Mouse (Mus musculus): ENCODE data around the gene Aph1a.
"Not testable (repeated sequence)": the region's sequence is repeated elsewhere in the genome, so short reads cannot be mapped to it uniquely, and the experiment has no call there.

The Aph1a gene

DNA sequence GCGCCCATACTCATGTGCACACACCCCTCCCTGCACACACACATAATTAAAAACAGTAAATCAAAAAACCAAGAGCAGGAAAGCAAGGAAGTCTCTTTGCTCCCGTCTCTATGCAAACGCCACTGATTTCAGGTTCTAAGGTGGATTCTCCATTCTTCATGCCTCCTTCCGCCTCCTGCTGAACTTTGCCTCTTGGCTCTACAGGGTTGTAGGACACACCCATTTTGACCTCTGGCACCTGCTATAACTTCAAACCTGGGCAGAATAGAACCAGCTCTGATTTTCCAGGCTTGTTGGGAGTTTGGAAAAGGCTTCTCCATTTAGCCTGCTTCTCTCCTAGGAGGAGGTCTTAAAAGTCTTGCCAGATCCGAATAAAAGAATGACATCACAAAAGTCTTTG is 9.4 kb upstream of the Aph1a start:
- in situ Hi-C loops (cut with MboI, MseI) = no loop called here

DNA sequence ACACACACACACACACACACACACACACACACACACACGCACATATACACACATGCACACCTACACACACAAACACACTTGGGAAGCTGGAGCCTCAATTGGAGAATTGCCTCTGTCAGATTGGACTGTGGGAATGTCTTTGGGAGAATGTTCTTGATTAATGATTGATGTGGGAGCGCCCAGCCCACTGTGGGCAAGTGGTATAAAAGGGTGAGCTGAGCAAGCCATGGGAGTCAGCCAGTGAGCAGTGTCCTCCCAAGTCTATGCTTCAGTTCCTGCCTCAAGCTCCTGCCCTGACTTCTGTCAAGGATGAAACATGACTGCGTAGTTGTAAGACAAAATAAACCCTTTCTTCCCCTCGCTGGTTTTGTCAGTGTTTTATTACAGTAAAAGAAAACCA is 6.2 kb upstream of the Aph1a start:
- in situ Hi-C loops (cut with MboI, MseI) = no loop called here

DNA sequence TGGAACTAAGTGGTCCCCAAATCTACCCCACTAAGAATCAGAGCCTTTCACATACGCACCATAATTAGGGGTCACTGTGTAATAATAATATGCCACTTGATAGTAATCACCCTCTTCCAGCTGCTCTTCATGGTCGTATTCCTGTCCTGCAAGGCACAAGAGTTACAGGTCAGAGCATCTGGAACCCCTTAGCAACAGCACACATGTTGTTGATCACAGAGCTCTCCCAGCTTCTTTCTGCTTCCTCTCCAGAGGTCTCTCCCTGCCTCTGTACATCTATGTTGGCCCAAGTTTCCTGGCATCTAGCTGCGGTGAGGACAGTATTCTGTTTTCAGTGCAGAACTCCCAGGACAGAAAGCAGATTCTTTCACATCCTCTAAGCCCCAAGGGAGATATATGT is 4.1 kb upstream of the Aph1a start:
- in situ Hi-C loops (cut with MboI, MseI) = no loop called here

DNA sequence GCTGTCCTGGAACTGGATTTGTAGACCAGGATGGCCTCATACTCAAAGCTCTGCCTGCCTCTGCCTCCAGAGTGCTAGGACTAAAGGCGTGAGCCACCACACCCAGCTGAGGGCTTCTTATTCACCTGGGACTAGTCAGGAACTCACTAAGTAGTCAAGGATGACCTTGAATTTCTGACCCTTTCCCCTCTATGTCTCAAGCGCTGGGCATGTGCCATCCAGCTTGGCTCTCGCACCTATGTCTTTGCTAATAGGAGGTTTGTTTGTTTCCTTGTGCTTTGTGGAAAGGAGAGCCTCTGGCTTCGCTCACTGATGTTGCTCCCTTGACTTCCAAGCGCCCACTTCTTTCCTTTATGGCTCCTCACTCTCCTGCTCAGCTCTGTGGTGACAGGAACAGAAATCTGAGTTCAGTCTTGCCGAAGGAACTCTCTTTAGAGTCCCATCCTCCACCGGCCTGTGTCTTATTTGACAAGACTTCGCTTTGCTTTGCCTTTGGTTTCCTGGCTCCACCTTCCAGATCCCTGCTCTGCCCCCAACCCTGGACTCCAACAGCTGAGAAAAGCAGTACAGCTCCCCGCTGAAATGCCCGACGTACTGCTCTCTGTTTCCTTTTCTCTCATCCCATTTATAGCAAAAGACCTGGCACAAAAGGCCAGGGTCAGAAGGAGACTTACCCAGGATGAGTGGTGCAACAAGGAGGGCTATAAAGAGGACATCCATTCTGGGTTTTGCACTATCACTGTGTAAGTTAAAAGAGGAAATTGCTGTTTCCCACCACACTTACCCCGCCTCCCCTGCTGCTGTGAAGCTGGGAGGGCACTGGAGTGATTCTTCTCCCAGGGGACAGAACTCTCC is 2.3 kb upstream of the Aph1a start, which contains the start of gene BC028528:
Gene BC028528 (minus strand): TSS at position 795 of the 855 bp plus-strand sequence.
- in situ Hi-C loops (cut with MboI, MseI) = no loop called here

DNA sequence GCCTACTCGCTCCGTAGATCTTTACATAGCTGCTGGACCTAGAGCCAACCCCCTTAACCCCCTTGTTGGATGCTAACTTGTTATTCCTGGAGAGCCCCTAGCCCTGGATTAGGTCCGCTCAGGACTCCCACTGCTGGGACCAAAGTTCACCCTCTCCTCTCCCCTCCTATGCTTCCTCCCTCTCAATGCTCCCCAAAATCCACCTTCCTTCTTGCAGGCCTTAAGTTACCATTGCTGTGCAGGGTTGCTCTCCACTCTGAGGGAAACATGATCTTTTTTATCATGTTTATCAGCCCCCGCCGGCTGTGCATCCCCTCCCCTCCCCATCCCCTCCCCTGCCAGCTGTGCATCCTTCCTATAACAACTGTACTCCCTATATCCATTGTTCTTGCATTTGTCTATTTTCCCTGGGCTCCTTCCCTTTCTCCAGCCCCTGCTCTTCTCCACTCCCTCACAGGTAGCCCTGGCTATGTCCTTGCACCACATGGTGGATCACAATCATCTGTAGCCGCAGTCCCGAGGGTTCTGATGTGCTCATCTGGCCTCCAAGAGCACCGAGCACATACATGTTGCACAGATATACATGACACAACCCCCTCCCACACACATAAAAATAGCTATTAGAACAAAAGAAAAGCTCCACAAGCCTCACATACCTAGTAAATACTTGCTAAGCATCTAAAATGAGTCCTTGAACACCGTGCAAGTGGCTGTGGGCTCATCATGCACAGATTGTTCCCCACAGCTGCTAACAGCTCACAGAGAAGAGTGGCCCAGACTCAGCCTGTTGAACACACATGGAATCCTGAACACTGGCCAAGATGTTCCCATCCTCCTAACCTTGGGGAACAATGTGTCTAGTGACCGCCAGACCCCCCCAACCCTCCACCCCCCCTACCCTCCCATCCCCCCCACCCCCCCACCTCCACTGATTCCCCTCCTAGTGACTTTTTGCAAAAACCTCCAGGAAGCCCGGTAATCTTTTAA is 1.4 kb upstream of the Aph1a start:
- in situ Hi-C loops (cut with MboI, MseI) = no loop called here

DNA sequence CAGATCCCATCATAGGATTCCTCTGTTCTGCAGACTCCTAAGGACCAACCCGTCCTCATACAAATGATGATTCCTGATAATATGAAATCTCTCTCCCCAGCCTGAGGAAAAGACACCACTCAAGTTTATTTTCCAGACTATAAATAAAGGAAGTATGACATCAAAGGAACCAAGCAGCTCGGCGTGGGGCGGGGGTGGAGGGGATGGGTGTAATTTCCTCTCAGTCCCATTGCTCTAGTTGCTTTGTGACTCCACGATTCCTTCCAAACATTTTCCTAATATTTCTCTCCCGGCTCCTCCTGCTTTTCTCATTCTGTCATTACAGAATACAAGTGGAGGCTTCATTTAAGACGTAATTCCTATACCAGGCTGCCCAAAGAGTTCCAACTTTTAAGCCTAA is 643 bp upstream of the Aph1a start:
- in situ Hi-C loops (cut with MboI, MseI) = no loop called here

DNA sequence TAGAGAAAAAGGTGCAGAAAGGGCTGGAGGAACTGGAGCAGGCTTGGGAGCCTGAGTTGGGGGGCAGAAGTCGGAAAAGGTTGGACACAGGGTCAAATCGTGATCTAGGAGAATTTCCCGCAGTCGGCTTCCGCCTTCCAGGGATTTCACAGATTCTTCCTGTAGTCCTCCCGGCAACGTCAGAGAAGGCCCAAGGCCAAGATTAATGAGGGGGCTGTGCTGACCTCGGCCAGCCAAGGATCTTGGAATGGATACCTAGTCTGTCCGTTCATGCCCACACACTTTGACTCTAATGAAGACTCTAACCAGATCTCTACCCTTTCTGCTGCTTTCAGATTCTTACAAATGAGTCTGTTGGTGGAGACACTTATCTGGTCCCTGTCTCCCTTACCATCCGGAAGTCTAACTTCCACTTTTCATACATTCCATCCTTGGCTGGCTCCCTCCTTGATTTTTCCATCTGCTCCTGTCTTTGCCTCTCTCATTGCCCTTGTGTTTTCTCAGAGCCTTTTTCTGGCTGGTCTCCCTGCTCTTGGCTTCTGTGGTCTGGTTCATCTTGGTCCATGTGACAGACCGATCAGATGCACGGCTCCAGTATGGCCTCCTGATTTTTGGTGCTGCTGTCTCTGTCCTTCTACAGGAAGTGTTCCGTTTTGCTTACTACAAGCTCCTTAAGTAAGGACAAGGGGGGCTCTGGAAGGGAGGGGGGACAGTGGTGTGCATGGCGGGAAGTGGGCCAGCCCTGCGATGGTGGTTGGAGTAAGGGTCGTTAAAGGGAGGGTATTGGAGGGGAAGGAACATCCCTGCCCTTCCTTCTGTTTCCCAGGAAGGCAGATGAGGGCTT is 770 bp downstream of the Aph1a start:
- in situ Hi-C loops (cut with MboI, MseI) = no loop called here

DNA sequence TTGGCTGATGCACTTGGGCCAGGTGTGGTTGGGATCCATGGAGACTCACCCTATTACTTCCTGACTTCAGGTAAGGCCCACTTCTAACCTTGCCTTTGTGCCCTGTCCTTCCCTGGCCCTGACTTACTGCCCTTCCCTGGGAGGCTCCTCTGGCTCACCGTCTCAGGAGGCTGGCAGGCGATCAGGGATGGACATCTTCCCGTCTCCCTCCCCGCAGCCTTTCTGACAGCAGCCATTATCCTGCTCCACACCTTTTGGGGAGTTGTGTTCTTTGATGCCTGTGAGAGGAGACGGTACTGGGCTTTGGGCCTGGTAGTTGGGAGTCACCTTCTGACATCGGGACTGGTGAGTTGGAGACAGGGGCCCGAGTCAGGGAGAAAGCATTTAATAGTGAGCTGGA is 1.7 kb downstream of the Aph1a start:
- in situ Hi-C loops (cut with MboI, MseI) = not testable (repeated sequence)

DNA sequence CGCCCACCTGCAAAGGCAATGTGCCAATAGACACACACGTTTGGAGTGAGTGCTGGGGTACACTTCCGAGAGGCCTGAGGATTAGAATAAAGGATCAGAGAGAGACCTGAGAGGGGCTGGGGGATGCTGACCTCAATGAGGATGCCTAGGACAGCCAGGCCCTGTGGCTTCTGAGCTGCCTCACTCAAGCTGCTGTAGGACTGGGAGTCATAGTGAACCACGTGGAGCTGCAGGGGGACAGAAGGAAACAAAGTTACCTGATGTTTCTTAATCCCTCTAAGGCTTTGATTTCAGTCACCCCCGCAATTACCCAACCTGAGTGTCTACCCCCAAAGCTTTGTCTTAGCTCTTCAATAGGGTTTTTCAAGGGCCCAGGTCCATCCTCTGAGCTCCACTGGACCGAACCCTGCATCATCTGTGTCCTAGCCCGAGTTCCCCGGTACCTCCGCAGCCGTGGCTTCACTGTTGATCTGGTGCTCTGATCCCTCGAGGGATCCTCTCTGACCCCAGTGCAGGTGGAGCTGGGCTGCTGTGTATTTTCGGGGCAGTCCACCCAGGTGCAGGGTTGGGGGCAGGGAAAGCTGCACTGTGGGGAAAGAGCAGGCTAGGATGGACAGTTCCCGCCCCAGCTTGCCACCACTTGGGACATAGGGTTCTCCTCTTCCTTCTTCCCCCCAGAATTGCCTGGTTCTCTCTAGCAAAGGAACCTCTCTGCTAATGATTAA is 6.2 kb downstream of the Aph1a start:
- in situ Hi-C loops (cut with MboI, MseI) = no loop called here

DNA sequence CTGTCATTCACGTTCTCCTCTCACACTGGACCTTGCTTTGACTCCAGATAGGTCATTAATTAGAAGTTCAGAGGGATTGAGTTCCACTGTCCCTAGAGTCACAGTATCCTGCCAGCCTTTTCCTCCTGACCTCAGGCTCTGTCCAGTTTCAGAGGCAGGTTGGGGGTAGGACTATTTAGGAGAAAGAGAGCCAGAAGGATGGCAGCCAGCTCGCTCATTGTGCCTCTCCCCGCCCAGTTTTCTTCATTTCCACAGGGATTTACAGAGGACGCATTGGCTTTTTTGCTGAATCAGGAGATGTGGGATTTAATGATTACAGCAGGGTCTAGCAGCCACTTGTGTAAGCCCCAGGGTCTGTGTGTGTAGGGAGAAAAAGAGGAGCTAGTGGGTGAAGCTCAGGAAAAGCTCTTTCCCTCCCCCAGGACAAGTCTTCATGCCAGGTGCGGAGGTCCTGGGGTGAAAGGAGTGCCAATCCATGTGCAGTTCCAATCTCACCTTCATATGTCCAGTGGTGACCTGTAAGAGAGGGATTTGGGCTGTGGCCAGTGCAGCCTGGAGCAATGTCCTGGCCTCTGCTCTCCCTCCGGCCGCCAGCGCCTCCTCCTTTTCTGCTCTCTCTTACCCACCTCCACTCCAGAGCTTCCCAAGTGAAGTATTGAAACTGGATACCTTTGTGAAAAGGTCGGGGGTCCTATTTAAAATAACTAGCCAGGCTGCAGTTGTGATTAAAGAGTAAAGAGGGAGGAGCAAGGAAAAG is 8.0 kb downstream of the Aph1a start:
- in situ Hi-C loops (cut with MboI, MseI) = no loop called here

DNA sequence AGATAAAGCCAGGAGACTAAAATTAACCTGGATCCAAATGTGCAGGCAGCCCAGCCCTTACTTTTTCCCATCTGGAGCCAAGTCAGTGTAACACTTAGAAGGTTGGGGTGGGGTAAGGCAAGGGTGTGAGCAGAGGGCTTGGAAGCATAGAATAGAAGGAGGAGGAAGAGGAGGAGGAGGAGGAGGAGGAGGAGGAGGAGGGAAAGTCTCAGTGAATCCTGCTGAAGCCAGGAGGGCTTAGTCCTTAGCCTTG is 8.5 kb downstream of the Aph1a start:
- in situ Hi-C loops (cut with MboI, MseI) = no loop called here

DNA sequence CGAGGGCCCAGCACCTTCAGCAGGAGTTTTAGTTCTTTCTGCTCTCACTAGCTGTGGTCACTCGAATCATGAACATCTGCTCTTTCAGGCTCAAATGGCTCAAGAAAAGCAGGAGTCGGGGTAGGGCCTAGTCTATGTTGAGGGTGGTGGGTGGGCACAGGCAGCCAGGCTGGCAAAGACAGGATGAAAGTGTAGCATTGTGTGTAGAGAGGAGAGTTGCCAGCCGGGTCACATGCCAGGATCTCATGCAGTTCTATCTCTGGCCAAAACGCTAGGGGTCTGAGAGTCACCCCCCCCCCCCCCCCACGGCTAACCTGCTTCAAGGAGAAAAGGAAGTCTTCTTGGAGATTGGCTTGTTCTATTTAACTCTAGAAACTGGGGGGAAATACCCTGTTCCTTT is 8.9 kb downstream of the Aph1a start:
- in situ Hi-C loops (cut with MboI, MseI) = no loop called here

DNA sequence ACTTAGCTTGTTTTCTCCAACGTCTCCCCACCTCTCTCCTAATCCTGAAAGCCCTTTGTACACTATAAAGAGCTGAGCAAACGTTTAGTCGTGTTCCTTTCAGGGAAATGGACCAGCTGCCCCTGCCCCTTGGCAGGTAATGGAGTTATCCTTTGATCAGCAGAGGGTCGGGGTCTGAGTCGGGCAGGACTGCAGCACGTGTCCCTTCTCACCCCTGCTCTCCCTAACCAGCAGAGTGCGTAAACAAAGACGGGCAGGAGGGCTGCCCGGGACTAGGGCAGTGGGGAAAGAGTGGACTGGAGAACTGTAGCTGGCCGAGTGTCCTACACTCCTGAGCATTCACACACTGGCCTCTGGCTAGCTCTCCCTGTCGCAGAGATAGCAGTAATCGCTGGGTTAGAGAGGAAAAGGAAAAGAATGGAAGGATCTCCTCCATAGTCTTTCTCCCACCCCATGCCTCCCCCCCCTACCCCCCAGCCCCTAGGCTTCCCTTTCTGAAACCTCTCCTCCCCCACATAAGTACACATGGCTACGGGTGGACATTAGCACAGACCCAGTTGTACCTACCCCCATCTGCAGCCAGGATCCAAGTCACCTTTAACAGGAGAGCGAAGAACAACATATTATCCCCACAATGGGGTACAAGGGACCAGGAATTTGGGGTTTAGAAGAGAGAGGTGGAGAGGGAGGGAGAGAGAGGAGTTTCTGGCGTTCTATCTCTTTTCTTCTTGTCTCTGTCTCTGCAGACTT is 10.2 kb downstream of the Aph1a start:
- in situ Hi-C loops (cut with MboI, MseI) = no loop called here

DNA sequence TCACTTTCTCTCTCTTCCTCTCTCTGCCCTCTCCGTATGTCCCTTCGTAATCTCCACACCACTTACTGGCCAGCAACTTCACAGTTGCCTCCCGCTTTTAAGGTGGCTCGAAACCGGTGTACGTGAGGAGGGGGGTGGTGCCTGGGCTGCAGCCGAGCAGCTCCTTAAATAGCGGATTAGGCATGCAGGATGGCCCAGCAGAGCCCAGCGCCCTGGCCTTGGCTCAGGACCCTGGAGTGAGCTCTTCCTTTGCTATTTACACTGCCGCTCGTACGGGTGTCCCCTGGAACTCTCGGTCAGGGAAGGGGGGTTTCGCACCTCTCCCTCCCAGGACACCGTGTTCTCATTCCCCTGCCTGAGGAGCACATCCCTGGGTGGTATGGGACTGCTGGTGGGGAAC is 10.8 kb downstream of the Aph1a start, which contains the start of gene Car14:
Gene Car14 (minus strand): TSS at position 124 of the 400 bp plus-strand sequence.
- in situ Hi-C loops (cut with MboI, MseI) = no loop called here

DNA sequence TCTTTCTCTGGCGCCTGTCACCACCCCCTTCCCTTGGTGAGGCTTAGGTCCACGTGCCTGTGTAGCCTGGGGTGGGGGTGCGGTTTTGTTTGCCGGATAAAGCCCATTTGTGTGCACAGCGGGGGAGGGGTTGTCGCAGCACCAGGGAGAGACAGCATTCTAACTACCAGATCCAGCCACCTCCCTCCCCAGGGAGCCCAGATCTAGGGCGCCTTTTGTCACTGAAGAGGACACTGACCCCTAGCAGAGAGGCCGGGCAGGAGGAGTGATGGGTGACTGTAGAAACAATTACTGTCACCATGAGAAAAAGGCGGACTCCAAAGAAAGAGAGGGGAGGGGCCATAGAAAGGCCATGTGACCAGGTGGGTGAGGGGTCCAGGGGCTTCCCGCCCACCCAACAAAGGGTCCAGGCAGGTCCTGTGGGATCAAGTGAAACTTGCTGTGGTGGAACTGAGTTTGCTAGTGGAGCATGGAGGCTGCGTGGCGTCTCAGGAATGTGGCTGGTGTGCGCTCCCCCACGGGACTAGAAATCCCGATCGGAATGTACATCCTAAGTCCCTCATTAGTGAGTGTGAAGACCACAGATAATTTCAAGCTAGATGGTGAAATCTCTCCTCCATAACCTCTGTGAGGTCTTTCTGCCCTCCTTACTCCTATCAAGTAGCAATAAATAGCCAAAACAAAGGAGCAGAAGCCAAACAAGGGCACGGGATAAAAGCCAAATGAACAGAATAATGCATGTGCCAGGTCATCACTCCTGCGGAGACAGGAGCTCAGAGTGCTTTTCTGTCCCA is 11.6 kb downstream of the Aph1a start:
- in situ Hi-C loops (cut with MboI, MseI) = no loop called here

DNA sequence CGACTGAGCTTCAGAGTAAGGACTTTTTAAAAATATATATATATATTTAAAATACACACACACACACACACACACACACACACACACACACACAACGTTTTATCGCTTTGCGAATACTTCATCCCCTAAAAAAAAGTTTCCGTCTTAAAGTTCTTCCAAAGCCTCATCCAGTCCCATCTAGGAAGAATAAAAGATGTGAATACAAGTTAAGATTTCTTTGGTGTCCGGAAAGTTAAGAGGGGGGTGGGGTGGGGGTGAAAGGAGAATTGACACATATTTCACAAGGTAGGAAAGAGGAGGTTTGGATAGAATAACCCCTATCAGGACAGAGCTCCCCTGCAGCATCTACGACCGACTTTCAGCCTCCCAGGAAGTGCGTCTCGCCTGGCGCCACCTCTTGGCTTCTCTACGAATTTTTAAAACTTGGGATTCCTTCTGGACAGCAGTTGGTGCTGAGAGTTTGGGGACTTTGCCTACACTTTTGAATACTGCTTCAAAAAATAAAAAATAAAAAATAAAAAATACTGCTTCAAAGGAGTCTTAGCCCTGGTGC is 12.2 kb downstream of the Aph1a start:
- in situ Hi-C loops (cut with MboI, MseI) = no loop called here

DNA sequence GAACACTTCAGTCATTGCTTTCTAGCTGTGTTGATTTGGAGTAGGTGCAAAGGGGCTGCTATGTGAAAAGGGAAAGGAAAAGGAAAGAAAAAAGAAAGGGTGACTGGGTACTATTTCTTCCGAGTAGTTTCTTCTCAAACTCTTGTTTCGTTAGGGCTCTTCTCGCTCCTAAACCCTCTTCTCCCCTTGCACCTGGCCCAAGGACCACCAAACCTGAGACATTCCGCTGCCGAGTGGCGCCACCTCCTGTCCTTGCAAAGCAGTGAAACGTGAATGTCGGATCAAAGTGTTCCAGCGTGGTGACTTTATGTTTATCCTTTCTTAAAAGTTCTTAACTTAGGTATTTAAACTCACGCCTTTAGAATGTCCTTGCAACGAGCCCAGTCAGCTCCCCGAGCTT is 13.1 kb downstream of the Aph1a start:
- in situ Hi-C loops (cut with MboI, MseI) = no loop called here

DNA sequence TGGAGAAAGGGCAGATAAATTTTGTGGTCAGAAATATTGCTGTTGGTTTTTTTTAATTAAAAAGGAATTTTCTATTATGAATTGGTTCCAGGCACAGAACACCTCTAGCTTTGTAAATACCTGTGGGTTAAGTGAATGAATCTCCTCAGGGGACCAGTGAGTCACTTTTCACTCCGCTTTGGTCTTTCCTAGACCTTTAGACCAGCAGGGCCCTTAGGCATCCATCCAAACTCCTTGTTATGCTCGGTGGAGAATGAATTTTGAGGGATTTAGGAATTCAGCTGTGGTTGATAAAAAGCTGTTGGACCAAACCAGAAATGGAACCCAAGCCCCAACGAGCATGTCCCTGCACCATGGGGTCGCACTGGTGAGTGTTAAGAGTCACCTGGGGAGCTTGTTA is 13.8 kb downstream of the Aph1a start:
- in situ Hi-C loops (cut with MboI, MseI) = no loop called here

DNA sequence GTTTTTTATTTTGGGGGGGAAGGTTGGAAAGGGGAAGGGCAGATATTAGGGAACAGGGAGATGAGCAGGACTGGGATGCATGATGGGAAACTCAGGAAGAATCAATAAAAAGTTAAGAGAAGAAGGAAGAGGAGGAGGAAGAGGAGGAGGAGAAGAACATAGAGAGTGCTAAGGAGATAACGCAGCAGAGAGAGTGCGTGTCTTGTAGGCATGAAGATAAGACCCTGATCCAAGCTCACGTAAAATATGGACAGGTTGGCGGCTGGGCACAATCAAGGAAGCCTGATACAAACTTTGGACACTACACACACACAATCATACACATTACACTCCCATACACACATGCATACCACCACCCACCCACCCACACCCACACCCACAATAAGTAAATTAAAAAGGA is 20.9 kb downstream of the Aph1a start:
- in situ Hi-C loops (cut with MboI, MseI) = no loop called here
